Mouse (Mus musculus) frontal cortex, adult 2 months (tissue): ENCODE data around the gene Efna1. TPM values are rescaled to one million over a fixed set of nuclear protein-coding genes. Genes with fewer than 3 reads are reported as not detected.
A peak's percentile ranks its signal among the peaks of the same experiment; 100 is the strongest.

ENCODE experiments used
- DNase-seq, 2 experiments: peaks; one replicate each; pipeline ENCODE4 v3.0.0; 2022; ENCODE audit warnings: low spot score in 1 of 2; ENCODE audit errors: extremely low spot score in 1 of 2
- polyA plus RNA-seq: library from polyadenylated mRNA; depleted of rRNA; stranded (reverse); fragments of >200 nt; gene quantifications from 2 replicates; pipeline ENCODE4 v1.2.3, GENCODE M21; 2012

The Efna1 gene
- polyA plus RNA-seq, 1 experiment: 7.9 TPM

DNA sequence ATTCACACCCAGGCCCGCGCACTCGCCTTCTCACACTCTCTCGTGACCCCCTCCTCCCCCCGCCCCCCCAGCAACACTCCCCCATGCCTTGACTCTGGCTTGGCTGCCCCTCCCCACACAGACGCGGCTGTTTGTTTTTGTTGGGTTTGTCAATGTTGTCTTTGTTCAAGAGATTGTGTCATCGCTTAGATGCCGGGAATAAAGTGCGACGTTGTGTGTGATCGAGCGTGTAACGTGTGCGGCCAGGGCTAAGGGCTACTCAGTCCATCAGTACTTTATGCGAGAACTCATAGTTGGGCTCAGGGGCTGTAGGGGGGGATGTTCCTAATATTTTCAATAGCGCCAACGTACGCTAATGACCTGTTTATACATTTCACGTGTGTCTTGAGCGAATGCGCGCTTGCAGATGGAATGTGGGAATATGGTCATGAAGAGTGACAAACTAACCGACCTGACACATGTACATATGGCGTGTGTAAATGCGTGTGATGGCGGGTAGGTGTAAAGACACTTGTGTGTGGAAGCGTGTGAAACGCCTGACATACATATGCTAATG, 814 bp downstream of the Efna1 start:
- peak in 1 of 2 experiments; percentile 42 for DNase-seq

DNA sequence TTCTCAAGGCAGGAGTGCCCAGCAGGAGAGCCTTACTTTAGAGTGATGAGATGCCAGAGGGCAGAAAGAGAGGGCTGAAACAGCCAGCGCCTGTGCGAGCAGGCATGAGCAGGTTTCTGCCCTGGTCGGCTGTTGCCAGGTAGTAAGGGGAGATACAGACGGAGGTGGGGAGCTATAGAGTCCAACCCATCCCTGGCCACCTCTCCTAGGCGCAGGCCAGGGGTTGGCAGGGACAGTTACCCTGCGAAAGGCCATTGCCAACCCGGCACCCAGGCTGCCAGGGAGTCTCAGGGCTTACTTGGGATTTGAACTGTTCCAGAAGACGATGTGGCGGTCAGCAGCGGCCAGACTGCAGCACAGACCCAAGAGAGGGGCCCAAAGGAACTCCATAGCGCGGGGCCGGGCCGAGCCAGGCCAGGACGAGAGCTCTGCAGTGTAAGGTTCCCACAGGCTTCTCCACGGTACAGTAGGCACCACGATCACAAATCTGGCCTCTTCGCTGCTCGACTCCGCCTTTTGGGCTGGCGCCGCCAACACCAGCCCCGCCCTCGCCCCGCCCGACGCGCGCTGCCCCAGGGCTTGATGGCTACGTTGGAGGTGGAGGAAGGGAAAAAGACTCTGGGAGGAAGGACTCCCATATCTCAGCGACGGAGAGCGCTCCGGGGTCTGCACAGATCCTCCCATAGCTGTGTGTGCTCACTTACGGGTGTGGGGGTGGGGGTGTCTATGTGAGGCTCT, 1.6 kb downstream of the Efna1 start:
- DNase-seq: peak in 1 of 2 experiments; percentile 78

DNA sequence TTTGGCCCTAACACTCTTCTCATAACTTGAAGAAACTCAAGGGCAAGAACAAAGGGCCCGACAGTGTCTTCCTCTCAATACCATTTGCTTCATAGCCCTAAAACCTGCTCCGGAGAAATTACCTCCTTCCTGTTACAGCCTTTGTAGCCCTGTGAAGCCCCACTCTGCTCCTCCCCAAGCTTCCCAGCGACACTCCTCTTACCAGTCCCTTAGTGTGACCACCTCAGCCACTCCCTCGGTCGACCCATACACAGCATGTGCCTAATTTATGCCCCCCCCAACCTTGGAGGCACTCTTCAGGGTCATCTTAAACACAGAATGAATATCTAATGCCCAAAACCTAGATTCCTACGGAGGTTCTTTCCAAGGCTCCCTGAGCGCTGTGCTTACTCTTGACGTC, 2.3 kb downstream of the Efna1 start:
- no peak for DNase-seq

DNA sequence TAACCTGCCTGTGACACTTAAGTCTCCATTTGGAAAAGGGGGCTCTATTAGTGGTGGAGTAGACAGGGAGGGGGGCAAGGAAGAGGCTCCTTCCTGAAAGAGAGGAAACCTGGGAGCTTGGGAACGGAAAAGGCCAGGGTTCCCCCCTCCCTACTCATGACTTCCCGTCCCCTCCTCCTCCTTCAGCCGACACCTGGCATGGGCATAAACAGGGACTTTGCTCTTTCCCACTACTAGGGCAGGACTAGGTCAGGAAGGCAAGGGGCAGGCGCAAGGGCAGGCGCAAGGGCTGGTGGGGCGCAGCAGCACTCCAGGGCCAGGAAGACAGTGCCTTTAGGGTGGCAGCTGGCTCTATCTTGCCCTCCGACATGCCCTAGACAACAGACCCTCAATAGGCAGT, 2.8 kb downstream of the Efna1 start:
- no peak for DNase-seq

DNA sequence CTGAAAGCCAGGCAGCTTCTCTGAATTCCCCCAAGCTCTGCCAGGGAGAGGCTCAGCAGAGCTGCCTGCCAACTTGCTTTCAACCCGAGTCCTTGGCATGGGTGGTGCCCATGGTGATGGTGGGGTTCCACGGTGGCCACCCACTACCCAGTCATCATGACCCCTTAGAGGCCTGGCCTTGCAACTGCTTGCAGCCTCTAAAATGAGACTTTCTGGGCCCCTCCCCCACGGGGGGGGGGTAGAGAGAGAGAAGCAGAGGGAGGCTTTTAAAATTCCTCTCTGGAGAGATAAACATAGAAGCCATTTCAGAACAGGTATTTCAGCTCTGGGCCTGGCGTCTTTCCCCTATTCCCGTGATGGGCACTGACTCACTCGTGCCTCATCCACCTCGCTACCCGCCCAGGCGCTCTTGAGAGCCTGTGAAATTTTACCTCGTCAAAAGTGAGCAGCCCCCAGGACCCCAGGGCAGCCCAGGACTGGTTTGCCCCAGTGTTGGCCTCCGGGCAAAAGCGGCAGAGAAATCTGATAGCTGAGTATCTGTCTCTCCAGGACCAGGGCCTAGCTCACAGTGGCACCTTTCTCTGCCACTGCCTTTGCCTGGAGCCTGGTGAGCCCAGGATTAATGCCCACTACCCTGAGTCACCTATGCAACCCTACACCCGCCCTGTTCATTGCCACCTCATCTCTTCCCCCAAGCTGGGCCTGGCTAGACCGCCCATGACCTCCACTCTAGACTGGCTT, 3.5 kb downstream of the Efna1 start:
- no peak for DNase-seq

DNA sequence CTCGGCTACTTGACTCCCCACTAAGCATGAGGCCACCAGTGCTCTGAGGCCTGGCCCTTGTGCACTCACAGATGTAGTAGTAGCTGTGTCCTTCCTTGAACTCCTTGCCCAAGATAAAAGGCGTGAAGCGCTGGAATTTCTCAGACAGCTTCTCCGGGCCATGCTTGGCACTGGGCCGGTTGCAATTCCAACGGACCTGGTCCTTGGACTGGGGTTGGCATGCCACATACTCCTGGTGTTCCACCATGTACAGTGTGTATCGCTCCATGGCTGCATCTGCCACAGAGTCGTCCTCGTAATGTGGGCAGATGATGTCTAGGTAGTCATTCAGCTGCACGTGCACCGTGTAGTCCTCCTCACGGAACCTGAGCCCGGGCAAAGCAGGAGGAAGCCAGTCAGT, 4.9 kb downstream of the Efna1 start:
- no peak for DNase-seq

DNA sequence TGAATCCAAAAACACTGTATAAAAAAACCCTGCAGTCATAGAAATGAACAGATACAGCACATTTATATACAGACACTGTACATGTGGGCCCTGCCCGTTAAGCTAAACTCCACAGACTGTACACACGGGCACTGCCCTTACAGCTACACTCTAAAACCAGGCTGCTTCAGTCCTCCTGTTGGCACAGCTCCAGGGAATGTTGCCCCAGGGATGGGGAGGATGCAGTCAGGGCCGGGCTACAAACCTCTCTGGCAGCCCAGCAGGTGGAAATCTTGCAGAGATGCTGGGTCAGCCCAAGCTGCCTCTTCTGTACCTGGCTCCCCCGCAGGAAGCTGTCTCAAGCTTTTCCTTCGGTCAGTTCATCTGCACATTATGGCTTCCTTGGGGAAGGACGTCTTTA, 9.2 kb downstream of the Efna1 start:
- no peak for DNase-seq

DNA sequence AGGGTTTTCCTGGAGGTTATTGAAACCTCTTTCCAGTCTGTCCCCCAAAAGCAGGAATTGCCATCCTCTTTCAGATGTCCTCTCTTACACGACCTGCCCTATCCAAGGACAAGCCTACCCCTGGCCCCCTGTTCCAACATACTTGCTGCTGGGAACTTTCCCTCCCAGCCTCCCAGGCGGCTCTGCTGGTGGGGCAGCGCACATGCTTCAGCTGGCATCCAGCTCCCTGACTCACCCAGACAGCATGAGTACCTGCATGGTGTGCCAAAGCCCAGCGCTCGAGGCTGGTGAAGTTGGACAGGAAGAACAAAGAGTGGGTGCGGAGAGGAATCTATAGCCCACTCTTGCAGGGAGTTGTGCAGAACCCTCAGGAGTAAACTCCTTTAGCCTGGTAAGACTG, 10.1 kb downstream of the Efna1 start:
- DNase-seq: peak in 1 of 2 experiments; percentile 76

DNA sequence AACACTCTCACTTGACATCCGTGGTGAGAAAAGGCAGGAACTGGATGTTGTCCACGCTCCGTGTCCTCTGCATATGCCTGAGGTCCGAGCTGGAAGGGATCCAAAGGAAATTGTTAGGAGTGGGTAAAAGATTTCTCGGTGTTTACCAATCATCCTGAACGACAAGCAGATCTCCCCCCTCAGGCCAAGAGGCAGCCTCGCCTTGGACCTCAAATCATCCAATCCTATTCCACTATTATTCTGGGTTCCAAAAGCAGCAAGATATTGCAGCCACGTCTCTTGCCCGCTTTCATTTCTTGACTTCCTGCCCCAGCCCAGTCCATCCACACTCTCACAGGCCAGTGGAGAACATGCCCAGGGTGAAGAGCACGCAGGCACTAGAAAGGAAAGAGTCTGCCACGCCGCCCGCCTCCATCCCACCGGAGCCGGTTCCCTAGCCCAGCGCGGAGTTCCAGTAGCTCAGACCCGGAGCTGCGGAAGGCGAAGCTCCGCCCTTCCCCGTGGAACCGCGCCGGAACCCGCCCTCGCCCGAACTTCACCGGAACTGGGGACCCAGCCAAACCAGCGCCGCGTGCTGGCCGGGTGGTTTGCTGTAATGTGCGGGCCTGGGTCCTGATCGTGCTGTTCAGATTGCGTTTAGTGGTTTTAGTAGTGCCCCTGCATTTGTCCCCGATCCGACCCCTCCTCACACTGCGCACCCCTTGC, 10.7 kb downstream of the Efna1 start, which contains the start of gene Slc50a1:
TSS of gene Slc50a1 (minus strand) at position 520 of the 705 bp plus-strand sequence.
- peak; percentile 55 to 87 for DNase-seq

DNA sequence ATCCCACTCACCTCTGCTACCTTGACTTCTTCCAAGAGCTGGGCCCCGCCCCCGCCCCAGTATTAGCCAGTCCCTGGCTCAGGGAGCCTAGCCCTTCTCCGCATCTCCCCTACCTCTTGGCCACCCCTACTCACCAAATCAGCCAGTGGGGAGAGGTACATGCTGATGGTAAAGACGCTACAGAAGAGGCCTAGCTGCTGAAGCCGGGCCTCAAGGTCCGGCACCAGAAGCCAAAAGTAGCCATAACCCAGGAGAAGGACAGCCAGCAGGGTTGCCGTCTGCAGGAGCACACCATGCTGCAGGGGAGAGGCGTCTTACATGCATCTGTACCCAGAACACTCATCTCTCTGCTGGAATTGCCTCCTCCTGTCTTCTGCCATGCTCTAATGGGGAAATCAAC, 12.0 kb downstream of the Efna1 start:
- DNase-seq: no peak

DNA sequence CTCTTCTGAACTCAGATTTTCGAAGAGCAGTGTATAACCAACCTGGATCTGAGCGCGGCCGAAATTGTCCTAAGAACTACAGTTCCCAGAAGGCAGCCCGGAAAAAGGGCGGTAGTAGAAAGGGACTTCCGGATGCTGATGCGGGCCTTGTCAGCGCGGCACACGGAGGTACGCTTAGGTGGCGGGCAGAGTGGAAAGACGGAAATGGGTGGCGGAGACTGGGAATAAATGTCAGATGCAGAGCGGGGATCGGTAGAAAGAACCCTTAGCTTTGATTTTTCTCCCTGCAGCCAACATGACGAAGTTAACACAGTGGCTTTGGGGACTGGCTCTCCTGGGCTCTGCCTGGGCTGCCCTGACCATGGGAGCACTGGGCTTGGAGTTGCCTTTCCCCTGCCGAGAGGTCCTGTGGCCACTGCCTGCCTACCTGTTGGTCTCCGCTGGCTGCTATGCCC, 14.5 kb downstream of the Efna1 start:
- DNase-seq: peak; percentile 73 to 88

DNA sequence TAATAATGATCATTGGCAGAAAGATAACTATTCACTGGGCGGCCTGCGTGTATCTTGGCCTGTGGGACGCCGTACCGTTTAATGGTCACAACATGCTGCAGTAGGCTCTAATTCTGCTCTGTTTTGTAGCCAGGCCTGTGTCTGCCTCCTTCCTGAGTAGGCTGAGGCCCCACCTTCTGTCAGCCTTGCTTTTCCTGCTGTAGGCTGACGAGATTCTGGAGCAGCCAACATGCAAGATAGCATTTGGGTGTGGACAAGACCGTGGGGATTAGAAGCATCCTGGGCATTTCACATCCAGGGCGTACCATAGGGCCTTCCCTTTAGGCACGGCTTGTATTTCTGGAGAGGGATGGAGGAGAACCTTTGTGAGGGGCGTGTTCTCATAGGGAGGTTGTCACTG, 18.5 kb downstream of the Efna1 start:
- DNase-seq: no peak

DNA sequence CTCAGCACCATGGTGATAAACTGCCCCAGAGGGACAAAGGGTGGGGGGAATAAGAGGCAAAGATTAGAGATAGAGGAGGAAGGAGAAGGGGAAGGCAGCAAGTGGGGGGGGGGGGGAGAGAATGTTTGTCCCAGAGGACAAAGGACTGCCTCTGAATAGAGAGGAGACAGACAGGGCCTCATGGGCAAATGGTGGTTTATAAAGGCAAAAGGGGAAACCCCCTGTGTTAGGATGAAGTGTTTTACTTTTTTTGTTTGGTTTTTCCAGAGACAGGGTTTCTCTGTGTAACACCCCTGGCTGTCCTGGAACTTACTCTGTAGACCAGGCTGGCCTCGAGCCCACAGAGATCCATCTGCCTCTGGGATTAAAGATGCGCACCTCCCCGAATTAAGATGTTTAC, 20.7 kb downstream of the Efna1 start:
- no peak for DNase-seq

DNA sequence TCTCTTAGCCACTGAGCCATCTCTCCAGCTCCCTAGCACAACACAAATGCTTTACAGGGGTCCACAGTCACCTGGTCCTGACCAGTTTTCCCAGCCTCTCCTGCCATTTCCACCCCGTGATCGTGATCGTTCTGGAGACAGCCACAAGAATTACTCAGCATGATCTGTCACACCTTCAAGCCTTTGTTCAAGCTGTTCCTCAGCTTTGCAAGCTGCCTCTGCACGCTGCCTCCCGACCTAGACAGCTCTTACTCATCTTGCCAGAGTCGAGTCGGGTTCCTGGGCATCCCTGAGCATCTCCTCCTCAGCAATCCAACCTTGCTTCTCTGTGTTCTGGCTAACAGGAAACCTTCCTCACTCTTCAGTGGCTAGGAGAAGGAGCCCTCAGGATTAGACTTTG, 21.9 kb downstream of the Efna1 start, which contains the start of gene Dpm3:
TSS of gene Dpm3 (plus strand) at position 283 of the 400 bp plus-strand sequence.
- DNase-seq: peak in 1 of 2 experiments; percentile 47

DNA sequence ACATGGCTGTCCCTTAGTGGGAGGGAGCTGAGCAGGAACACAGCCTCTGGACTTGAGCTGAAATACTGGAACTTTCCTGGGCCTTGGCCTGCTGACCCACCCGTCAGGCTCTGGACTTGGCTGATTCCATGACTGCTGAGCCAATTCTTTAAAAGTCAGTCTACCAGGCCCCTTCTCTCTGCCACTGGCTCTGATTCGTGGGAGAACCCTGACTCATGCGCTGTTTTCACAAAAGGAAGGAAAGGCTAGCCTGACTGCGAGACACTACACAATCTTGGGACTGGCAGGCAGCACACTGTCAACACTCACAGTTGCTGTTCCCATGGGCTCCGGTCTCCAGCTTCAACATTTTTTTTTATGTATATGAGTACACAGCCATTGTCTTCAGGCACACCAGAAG, 24.8 kb downstream of the Efna1 start:
- no peak for DNase-seq

DNA sequence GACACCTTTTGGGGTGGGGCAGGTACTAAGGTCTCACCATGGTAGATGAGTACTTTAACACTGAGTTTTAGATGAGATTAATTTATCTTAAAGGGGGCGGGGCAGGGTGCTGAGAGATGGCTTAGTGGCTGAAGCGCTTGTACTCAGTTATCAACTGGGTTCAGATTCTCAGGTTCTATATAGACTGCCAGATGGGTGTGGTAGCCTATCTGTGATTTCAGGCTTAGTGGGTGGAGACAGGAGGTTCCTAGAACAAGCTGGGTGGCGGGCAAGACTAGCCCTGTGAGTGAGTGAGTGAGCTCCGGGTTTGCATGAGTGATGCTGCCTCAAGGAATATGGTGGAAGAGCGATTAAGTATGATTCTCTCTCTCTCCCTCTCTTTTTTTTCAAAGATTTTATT, 25.9 kb downstream of the Efna1 start:
- no peak for DNase-seq

DNA sequence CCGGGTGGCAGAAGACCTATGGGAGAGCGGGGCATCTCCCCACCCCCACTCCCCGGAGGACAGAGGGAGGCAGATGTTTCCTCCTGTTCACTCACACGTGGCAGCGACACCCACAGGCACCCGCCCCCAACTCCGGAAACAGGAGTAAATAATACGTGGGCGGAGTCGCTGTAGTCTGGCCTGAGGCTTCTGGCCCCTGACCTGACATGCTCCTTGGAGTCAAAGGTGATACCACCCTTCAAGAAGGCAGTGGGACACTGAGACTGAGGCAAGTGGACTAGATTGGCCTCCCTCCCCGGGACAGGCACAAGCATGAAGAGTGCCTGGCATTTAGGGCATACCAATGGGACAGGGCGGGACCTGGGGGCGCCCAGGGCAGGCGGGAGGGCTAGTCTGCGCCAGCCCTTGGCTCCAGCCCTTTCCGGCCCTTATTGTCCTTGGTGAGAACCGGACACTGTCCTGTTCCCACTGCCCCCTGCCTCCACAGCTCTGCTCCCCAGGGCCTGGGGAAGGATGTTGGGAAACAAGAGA, 29.5 kb downstream of the Efna1 start:
- no peak for DNase-seq

DNA sequence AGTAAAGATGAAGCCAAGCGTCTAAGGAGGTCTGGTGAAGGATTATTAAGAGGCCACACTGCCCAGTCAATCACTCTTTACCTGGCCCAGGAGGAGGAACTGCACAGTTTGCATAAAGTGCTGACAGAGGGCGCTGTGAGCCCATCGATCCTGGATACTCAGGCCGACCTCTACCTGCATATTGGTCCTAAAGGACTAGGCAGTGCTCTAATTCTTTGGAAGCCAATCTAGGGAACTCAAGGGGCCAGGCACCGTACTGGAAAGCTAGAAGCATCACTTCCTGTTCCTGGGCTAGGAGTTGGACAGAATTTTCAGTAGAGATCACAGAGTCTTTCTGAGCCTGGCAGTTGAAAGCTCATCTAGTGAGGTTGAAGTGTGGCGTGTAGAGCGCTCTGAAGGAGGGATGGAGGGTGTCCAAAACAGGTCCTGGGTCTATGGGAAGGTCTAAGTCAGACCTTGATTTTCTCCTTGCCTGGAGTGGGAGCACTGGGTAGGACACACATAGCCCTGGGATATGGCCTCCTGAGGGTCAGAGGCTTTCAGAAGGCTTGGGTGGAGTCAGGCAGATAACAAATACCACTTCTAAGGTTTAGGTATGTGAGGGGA, 30.4 kb downstream of the Efna1 start:
- peak in 1 of 2 experiments; percentile 71 for DNase-seq

DNA sequence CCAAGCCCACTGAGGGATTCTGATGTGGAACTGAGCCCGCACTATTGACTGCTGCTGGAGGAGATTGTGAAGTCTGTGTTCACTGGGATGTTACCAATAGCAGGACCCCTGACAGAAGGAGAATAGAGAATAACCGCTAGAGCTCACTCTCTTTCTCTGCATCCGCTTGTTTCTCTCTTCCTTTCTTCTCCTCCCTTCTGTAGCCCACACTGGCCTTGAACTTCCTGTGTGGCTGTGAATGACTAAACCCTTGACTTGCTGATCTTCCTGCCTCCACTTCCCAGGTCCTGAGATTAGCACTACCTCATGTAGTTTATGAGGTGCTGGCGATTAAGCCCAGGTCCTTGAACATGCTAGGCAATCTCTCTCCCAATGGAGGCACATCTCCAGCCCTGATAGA, 33.5 kb downstream of the Efna1 start:
- no peak for DNase-seq
